Mouse (Mus musculus) limb, embryonic 12.5 days (tissue): ENCODE data around the gene Utp11. TPM values are rescaled to one million over a fixed set of nuclear protein-coding genes. Genes with fewer than 3 reads are reported as not detected.

Source experiments
- ATAC-seq: fragments of 200-750 bp; cut with Nextera tagmentation; 2 replicates; pipeline ENCODE4 v1.8.0; 2017; ENCODE audit warnings: low read depth, moderate TSS enrichment; ENCODE audit not compliant: insufficient number of reproducible peaks, insufficient read depth, low FRiP score, low TSS enrichment
- H3K27ac ChIP-seq: fragments of 300-500 bp; sonication (generic); 2 replicates; pipeline ENCODE4 v1.5.1; 2016; ENCODE audit warnings: mild to moderate bottlenecking, moderate library complexity
- H3K27me3 ChIP-seq: fragments of 300-500 bp; sonication (generic); 2 replicates; pipeline ENCODE4 v1.6.1; 2016; ENCODE audit warnings: mild to moderate bottlenecking, moderate library complexity
- H3K36me3 ChIP-seq: fragments of 300-500 bp; sonication (generic); 2 replicates; pipeline ENCODE4 v1.6.1; 2016; ENCODE audit warnings: mild to moderate bottlenecking, moderate library complexity
- H3K4me1 ChIP-seq: fragments of 300-500 bp; sonication (generic); replicated peaks from 2 replicates; pipeline ENCODE4 v1.6.1; 2016
- H3K4me2 ChIP-seq: fragments of 300-500 bp; sonication (generic); 2 replicates; pipeline ENCODE4 v1.6.1; 2016; ENCODE audit warnings: mild to moderate bottlenecking, moderate library complexity
- H3K4me3 ChIP-seq: fragments of 300-500 bp; sonication (generic); replicated peaks from 2 replicates; pipeline ENCODE4 v1.5.1; 2016; ENCODE audit warnings: mild to moderate bottlenecking
- H3K9ac ChIP-seq: fragments of 300-500 bp; sonication (generic); replicated peaks from 2 replicates; pipeline ENCODE4 v1.6.1; 2016; ENCODE audit warnings: mild to moderate bottlenecking, moderate library complexity
- H3K9me3 ChIP-seq: fragments of 300-500 bp; sonication (generic); 2 replicates; pipeline ENCODE4 v1.6.1; 2016; ENCODE audit warnings: mild to moderate bottlenecking, moderate library complexity
- WGBS: fragments of 180-500 bp; shearing (Covaris S2); methylation state at CpG from one replicate; pipeline ENCODE4 v1.1.7; 2016; 5-methylcytosine and 5-hydroxymethylcytosine counted together
- polyA plus RNA-seq: library from polyadenylated mRNA; unstranded; fragments of >200 nt; fragmentation: Nextera tagmentation; extraction: Ambion mirVana; gene quantifications from 2 replicates; pipeline ENCODE4 v1.2.1, GENCODE M21; 2016

Utp11 gene
- 82.6 and 86.4 TPM in 2 replicates for polyA plus RNA-seq

DNA sequence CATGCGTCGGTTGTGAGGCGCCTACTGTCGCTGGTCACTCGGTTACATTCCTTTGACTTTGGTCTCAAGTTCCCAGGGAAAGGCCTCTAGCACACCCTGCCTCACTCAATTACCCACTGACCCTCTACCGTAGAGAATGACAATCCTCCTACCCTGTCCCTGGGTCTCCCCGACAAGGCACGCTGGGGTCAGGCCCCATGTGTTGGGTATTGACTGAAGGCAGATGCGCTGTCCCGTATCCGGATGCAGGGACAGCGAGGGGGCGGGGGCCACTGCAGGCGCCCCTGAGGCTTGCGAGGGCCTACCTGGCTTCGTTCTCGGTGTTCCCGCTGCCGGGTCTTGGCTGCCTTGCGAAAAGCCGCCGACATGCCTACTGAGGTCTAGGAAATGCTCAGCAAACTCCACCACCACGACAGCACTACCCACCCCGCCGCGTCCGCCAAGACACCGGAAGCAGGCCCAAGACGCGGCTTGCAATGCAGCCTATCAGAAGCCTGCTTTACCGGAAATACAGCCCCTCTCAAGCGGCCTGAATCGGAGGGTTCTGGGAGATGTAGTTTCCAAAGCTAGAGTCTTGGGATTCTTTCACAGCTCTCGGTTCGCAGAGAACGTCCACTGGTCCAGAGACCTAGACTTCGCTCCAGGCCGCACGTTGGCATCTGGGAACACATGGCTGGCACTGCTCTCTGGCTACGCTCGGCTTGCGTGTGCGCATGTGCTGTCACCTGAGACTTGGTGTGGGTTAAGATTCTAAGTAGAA is at the start of gene Utp11:
Gene Utp11, minus strand, starts transcription at position 466 of the 760 bp plus-strand sequence.
- ATAC-seq = peak; percentile 91
- peak within 1 kb of the TSS; percentile 69 for H3K27ac ChIP-seq
- H3K36me3 ChIP-seq = peaks cover 4% of the 10 kb centered on the region; the same call in 1 of the 2 replicates
- no peaks in the 10 kb centered on the region for H3K9me3 ChIP-seq
- peak within 1 kb of the TSS; percentile 70 for H3K4me2 ChIP-seq
- H3K4me3 ChIP-seq = peak within 1 kb of the TSS; percentile 75
- peak within 1 kb of the TSS; percentile 85 for H3K9ac ChIP-seq
- peaks cover 5% of the 10 kb centered on the region for H3K27me3 ChIP-seq
- H3K4me1 ChIP-seq = peaks cover 24% of the 10 kb centered on the region
- under 1% methylated on average over 43 of the region's 43 CpGs for WGBS

DNA sequence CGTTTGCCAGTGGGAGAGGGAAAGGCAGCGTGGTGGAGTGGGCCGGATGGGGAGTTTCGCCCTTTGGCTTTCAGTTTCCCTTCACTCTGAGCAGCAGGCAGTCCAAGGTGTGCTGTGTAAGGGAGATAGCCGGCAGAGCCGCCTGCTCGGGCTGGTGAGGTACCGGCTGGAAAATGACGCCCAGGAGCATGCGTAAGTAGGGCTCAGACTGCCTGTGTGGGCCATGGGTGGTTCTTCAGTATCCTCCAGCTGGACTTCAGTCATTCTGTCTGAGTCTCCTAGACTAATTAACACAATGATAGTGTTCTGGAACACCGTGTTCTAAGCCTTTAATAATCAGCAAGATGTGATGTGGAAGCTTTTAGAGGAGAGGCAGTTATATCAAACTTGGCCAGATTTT is 49.4 kb upstream of the Utp11 start:
- Histone ChIP-seq H3K4me1 (peaks cover 5% of the 10 kb centered on the region; the same call in 1 of the 2 replicates), H3K4me2 (0 out of 2 replicates have a peak overlapping the region, but pooled peaks have one; percentile 71), H3K27ac (no peak overlapping the region), H3K9ac (no peak overlapping the region), H3K4me3 (no peak overlapping the region), H3K36me3 (peaks cover 8% of the 10 kb centered on the region; the same call in 1 of the 2 replicates), H3K9me3 (no peaks in the 10 kb centered on the region), H3K27me3 (0 out of 2 replicates have a peak, but pooled peaks cover 3% of the 10 kb centered on the region)
- ATAC-seq = no peak
- WGBS = 85% methylated on average over 11 of the region's 11 CpGs

DNA sequence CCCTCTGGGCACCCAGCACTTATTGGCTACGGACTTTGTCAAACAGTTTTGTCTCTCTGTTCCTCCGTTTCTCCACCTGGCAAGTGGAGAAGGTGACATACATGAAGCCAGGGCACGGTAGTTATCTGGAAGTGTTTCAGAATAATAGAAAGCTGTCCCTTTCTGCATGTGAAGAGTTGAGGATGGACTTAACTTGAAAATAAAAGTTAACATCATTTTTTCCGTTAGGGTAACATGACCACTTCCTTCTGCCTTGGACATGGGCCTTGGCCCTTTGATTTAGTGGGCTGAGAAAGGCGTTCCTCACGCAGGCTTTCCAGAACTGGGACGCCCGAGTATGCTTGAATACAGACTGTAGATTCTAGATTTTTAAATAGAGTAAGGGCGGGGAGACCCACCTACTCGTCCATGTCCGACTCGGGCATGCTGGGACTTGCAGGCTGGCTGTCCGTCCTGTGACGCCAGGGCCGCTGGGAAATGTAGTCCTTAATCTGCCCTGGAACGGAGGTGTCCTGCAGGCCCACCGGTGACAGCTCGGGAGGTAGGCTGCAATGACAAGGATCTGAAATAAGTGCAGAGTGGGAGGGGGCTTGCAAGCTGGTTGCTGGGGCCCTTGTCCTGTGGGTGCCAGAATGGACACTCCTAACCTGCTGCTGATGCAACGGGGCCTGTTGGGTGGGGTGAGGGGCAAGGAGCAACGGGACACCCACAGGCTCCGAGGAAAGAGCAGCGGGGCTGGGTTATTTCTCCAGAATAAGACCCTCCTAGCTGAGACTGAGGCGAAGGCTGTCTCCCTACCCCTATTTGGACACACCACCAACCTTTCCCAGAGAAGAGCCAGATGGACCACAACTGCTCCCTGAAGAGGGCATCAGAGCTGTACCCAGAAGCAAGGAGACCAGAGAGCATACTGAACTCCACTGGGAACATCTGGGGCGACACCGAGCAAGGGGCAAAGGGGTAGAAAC is 48.3 kb upstream of the Utp11 start, which contains the start of gene Inpp5b:
Gene Inpp5b, plus strand, starts transcription at position 475 of the 968 bp plus-strand sequence.
- peak within 1 kb of the TSS; percentile 56 for H3K4me3 ChIP-seq

DNA sequence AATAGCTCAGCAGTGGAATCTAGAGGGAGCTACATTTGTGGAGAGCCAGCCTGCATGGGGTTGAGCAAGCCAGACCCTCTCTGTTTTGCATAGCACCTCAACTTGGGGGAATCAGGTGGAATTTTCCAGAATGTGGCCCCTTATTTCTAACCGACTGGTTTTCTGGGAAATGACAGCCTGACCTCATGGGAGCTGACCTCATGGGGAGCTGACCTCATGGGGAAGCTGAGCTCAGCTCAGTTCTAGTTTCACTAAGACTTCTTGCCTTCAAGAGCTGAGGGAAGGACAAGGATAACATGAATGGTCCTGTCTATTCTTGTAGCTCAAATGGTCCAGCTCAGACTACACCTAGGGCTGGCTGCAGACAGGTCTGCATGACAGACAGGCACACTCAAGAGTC is 45.4 kb upstream of the Utp11 start:
- H3K27me3 ChIP-seq = 0 out of 2 replicates have a peak, but pooled peaks cover 3% of the 10 kb centered on the region

More for the DNA sequence above, 48.3 kb upstream of the Utp11 start, which contains the start of gene Inpp5b:
- peaks cover 5% of the 10 kb centered on the region; the same call in 1 of the 2 replicates for H3K4me1 ChIP-seq
- H3K4me2 ChIP-seq = peak within 1 kb of the TSS; percentile 71
- 0 out of 2 replicates have a peak, but pooled peaks cover 3% of the 10 kb centered on the region for H3K27me3 ChIP-seq
- peak; percentile 71; the same call in 1 of the 2 replicates for ATAC-seq
- H3K9me3 ChIP-seq = no peaks in the 10 kb centered on the region
- H3K9ac ChIP-seq = peak within 1 kb of the TSS; percentile 71
- 18% methylated on average over 25 of the region's 25 CpGs for WGBS
- H3K27ac ChIP-seq = no peak within 1 kb of the TSS
- H3K36me3 ChIP-seq = peaks cover 8% of the 10 kb centered on the region; the same call in 1 of the 2 replicates

DNA sequence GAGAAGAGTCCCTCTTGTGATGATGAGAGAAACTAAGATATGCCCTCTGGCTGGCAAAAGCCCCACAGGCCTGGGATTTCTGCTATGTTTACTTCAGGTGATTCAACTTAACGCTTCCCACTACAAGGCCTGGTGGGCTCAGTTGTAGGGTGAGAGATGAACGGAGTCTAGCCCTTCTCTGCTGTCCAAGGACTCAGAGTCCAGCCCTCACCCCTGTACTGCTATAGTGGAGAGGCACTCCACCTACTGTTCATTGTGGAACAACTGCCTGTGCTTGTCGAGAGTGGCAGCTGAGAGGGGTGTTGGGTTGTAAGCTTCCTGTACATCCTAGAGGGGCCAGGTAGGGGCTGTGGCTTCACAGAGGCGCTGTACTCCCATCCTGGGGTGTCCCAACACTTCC is 44.6 kb upstream of the Utp11 start:
- no peak overlapping the region for H3K9ac ChIP-seq
- no peaks in the 10 kb centered on the region for H3K9me3 ChIP-seq
- WGBS = 62% methylated on average over 4 of the region's 4 CpGs
- H3K27me3 ChIP-seq = no peaks in the 10 kb centered on the region
- no peak for ATAC-seq
- H3K27ac ChIP-seq = no peak overlapping the region
- H3K4me1 ChIP-seq = peaks cover 5% of the 10 kb centered on the region; the same call in 1 of the 2 replicates
- no peak overlapping the region for H3K4me3 ChIP-seq
- no peak overlapping the region for H3K4me2 ChIP-seq
- H3K36me3 ChIP-seq = peaks cover 9% of the 10 kb centered on the region

More for the DNA sequence above, 45.4 kb upstream of the Utp11 start:
- no peak overlapping the region for H3K4me2 ChIP-seq
- H3K36me3 ChIP-seq = peaks cover under 1% of the 10 kb centered on the region
- H3K4me1 ChIP-seq = peaks cover 5% of the 10 kb centered on the region; the same call in 1 of the 2 replicates
- no peaks in the 10 kb centered on the region for H3K9me3 ChIP-seq
- H3K27ac ChIP-seq = no peak overlapping the region
- no peak overlapping the region for H3K9ac ChIP-seq
- 64% methylated on average over 1 of the region's 1 CpGs for WGBS
- no peak for ATAC-seq
- no peak overlapping the region for H3K4me3 ChIP-seq

DNA sequence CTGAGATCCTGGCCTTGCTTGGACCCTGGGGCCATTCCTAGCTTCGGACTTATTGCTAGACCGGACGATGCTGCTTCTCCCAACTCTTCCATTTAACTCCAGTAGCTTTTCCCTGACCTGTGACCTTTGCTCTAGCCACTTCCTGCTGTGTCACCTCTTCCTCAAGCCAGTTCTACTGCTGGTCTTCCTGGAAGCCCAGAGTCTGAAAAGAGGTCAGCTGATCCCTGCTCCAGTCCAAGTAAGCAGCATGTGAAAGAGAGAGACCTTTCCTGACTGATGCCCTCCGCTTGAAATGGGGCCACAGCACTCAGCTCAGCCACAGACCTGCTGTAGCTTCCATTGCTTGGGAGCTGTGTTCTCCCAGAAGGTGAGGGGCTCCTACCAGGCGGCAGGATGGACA is 44.1 kb upstream of the Utp11 start:
- no peaks in the 10 kb centered on the region for H3K9me3 ChIP-seq
- H3K36me3 ChIP-seq = peaks cover 14% of the 10 kb centered on the region
- H3K9ac ChIP-seq = no peak overlapping the region
- no peak for ATAC-seq
- H3K27me3 ChIP-seq = no peaks in the 10 kb centered on the region
- no peak overlapping the region for H3K4me2 ChIP-seq
- peaks cover 5% of the 10 kb centered on the region; the same call in 1 of the 2 replicates for H3K4me1 ChIP-seq
- no peak overlapping the region for H3K27ac ChIP-seq
- 74% methylated on average over 5 of the region's 5 CpGs for WGBS
- no peak overlapping the region for H3K4me3 ChIP-seq

DNA sequence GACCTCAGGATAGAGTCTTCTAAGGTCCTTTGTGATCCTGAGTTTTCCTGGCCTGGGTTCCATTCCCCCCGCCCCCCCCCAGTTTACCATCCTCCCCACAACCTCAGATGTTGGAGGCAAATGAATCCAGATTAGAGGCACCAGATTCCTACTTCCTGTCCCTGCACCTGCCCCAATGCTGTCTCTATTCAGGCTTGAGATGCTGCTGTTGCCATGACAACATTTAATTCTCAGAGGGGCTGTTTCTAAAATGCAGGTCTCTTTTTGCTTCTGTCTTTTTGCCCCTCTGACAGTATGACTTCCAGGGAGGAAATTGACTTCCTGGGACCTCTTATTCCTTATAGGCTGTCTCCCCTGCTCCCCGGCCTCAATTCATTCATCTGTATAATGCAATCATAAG is 43.6 kb upstream of the Utp11 start:
- Histone ChIP-seq H3K4me1 (no peaks in the 10 kb centered on the region), H3K4me2 (no peak overlapping the region), H3K27me3 (no peaks in the 10 kb centered on the region), H3K36me3 (peaks cover 19% of the 10 kb centered on the region), H3K4me3 (no peak overlapping the region), H3K9ac (no peak overlapping the region), H3K9me3 (no peaks in the 10 kb centered on the region), H3K27ac (no peak overlapping the region)
- WGBS = 70% methylated on average over 2 of the region's 2 CpGs
- no peak for ATAC-seq

DNA sequence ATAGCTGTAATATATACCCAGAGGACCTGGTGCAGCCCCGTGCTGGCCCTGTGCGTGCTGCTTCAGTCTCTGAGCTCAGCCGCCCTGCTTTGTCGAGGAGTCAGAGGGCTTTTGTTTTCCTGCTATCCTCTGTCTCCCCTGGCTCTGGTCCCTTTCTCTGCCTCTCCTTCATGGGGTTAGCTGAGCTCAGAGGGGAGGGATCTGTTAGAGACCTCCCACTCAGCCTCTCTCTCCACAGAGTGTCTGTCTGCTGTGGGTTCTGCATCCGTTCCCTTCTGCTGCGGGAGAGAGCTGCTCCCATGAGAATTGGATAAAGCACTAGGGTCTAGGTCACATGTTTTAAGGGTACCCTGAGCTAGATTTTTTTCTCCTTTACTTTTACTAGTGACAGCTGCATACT is 32.7 kb upstream of the Utp11 start:
- Histone ChIP-seq H3K4me1 (no peaks in the 10 kb centered on the region), H3K27me3 (no peaks in the 10 kb centered on the region), H3K4me3 (no peak overlapping the region), H3K9me3 (no peaks in the 10 kb centered on the region), H3K36me3 (peaks cover 98% of the 10 kb centered on the region), H3K4me2 (no peak overlapping the region), H3K27ac (no peak overlapping the region), H3K9ac (no peak overlapping the region)
- WGBS = 95% methylated on average over 6 of the region's 6 CpGs
- no peak for ATAC-seq

DNA sequence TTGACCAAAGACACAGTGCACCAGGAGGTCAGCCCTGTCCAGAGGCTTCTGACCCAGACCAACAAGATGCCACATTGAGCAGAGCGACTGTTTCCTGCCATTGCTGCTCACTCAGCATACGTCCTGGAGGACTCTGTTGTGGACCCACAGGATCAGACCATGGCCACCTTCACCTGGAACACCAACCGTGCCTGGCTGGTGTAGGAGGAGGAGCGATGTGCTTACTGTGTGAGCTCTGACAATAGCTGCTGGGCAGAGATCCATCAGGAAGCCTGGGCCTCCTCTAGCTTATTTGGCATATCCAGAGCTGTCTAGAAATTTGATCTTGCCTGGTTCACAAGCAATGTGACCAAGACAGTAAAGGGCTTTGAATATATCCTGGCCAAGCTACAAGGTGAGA is 25.7 kb upstream of the Utp11 start:
- WGBS = 90% methylated on average over 4 of the region's 4 CpGs
- H3K4me3 ChIP-seq = no peak overlapping the region
- no peak overlapping the region for H3K27ac ChIP-seq
- no peak overlapping the region for H3K4me2 ChIP-seq
- H3K9me3 ChIP-seq = no peaks in the 10 kb centered on the region
- peaks cover 10% of the 10 kb centered on the region for H3K4me1 ChIP-seq
- H3K36me3 ChIP-seq = peaks cover 77% of the 10 kb centered on the region
- H3K27me3 ChIP-seq = no peaks in the 10 kb centered on the region
- ATAC-seq = no peak
- no peak overlapping the region for H3K9ac ChIP-seq

DNA sequence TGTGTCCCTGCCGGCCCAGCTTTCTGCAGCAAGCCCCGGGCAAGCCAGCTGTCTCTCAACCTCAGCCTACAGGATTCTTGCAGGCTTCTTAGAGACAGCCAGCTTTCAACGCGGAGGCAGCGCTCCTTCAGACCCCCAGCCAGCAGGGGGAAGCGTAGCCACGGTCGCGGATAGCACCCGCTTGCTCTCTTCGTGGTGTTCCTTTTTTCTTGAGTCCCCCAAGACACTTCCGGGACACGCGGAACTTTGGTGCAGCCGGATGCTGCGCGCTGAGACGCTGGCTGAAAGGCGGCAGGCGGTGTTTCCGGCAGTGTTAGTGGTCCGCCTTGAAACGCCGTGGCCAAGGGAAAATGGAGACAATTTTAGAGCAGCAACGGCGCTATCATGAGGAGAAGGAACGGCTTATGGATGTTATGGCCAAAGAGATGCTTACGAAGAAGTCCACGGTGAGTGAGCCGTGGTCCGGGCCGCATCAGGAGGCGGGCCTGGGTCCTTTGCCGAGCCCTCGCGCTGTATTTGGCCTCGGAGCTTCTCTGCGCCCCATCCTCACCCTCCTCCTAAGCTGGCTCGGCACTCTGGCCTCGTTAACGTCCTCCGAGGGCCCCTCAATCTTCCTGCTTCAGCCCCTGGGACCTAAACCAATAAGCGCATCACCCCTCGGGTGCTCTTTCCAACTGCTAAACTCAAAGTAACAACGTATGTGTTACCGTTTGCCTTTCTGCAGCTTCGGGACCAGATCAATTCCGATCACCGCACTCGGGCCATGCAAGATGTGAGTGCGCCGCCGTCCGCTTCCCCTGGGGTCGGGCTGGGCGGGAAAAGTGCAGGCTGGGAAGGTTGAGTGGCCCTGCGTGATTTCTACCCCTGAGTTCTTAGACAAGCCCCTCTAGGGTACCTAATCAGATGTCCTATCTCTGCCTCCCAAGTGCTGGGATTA is 21.4 kb upstream of the Utp11 start, which contains the start of gene Sf3a3:
Gene Sf3a3, plus strand, starts transcription at position 232 of the 937 bp plus-strand sequence.
- Histone ChIP-seq H3K4me1 (peaks cover 19% of the 10 kb centered on the region), H3K36me3 (peaks cover 36% of the 10 kb centered on the region), H3K27ac (peak within 1 kb of the TSS; percentile 69), H3K4me2 (peak within 1 kb of the TSS; percentile 92), H3K27me3 (no peaks in the 10 kb centered on the region), H3K4me3 (peak within 1 kb of the TSS; percentile 79), H3K9ac (peak within 1 kb of the TSS; percentile 88), H3K9me3 (no peaks in the 10 kb centered on the region)
- whole genome bisulfite sequencing = under 1% methylated on average over 57 of the region's 57 CpGs
- ATAC-seq = peak; percentile 84
